In genomic region chr17:69421592-69421991, GRCm38 (mm10) we compare ENCODE assay signal across 15 mouse cellular contexts. TPM values are rescaled to one million over a fixed set of nuclear protein-coding genes. Genes with fewer than 3 reads are reported as not detected.
A peak's percentile ranks its signal among the peaks of the same experiment; 100 is the strongest.
DNase-seq lines count a peak whose midpoint lies in the region; ATAC-seq lines count a peak whose summit lies in the region.
"Had no signal": no experiment of that assay in that cellular context is flagged by ENCODE, and none has a peak within 500 bp of the region (broad histone marks: within the 10 kb centered on the region; RNA-seq: fewer than 3 reads in every experiment).

No protein-coding gene starts in this region.

- H3K4me1 ChIP-seq in megakaryocyte, embryonic 14.5 days, result peaks cover 30% of the 10 kb centered on the region
- H3K4me1 ChIP-seq in liver, embryonic 11.5 days (replicated peaks; ENCODE audit: control insufficient read depth, insufficient read depth, low read length), result no peaks in the 10 kb centered on the region
- H3K4me1 ChIP-seq: stomach, embryonic 15.5 days had no signal

- peak; percentile 72 for DNase-seq in embryo, embryonic 10 days (ENCODE audit: low spot score)
- DNase-seq in embryo, embryonic 9.5 days (ENCODE audit: extremely low spot score), result no peak
- DNase-seq in c-Kit-positive CD71-positive TER-119-positive erythroid progenitor cells, embryonic 14.5 days (ENCODE audit: low spot score), result peak; percentile 36
- peak; percentile 80 for DNase-seq in retina, postnatal 1 day
- DNase-seq in liver, embryonic 11.5 days (ENCODE audit: low spot score), result no peak
- DNase-seq in cerebellum, adult 18-20 months, result no peak
- DNase-seq: adrenal gland, postnatal 25 days; kidney, adult 18-20 months; lung, adult 2 months; right cerebral cortex, adult 18-20 months had no signal

- H3K9ac ChIP-seq in liver, embryonic 11.5 days (ENCODE audit: low read depth, low read length), result no peak overlapping the region
- H3K9ac ChIP-seq: heart, embryonic 15.5 days; stomach, embryonic 15.5 days had no signal

- ATAC-seq in megakaryocyte, adult 5-6 weeks (ENCODE audit: poor library complexity, severe bottlenecking), result no peak
- ATAC-seq in liver, embryonic 11.5 days (replicated peaks; ENCODE audit: low FRiP score), result no peak

- H3K36me3 ChIP-seq in megakaryocyte, embryonic 14.5 days (replicated peaks; ENCODE audit: low read length), result peaks cover 4% of the 10 kb centered on the region
- H3K36me3 ChIP-seq in liver, embryonic 11.5 days (ENCODE audit: control insufficient read depth, insufficient read depth, low read length), result no peaks in the 10 kb centered on the region
- H3K36me3 ChIP-seq: heart, embryonic 15.5 days; stomach, embryonic 15.5 days had no signal

- peak overlapping the region; percentile 64 for H3K4me3 ChIP-seq in megakaryocyte, embryonic 14.5 days (replicated peaks)
- H3K4me3 ChIP-seq in liver, embryonic 11.5 days (ENCODE audit: low read depth, low read length), result no peak overlapping the region
- H3K4me3 ChIP-seq: heart, embryonic 15.5 days; stomach, embryonic 15.5 days had no signal

- H3K27ac ChIP-seq in liver, embryonic 11.5 days (ENCODE audit: low read depth, low read length), result no peak overlapping the region
- H3K27ac ChIP-seq: heart, embryonic 15.5 days; stomach, embryonic 15.5 days had no signal

- no peaks in the 10 kb centered on the region for H3K27me3 ChIP-seq in megakaryocyte, embryonic 14.5 days (replicated peaks)
- H3K27me3 ChIP-seq in liver, embryonic 11.5 days (replicated peaks; ENCODE audit: control insufficient read depth, insufficient read depth, low read length), result no peaks in the 10 kb centered on the region
- H3K27me3 ChIP-seq: heart, embryonic 15.5 days; stomach, embryonic 15.5 days had no signal

- WGBS in liver, embryonic 11.5 days, result 10% methylated on average over 1 of the region's 1 CpGs

- H3K4me2 ChIP-seq in liver, embryonic 11.5 days, result no peak overlapping the region
- H3K4me2 ChIP-seq: heart, embryonic 15.5 days; stomach, embryonic 15.5 days had no signal

- H3K9me3 ChIP-seq in megakaryocyte, embryonic 14.5 days, result no peaks in the 10 kb centered on the region
- no peaks in the 10 kb centered on the region for H3K9me3 ChIP-seq in liver, embryonic 11.5 days (ENCODE audit: control insufficient read depth, low read length)
- H3K9me3 ChIP-seq: heart, embryonic 15.5 days; stomach, embryonic 15.5 days had no signal

RNA-seq across cellular contexts. Expression of gene Akain1, which starts 17.5 kb away (rescaled TPM):
- not detected in 2 replicates for polyA plus RNA-seq in megakaryocyte, embryonic 14.5 days (2012; ENCODE audit: insufficient read depth, low replicate concordance)
- total RNA-seq in megakaryocyte, adult 5-6 weeks (2015), result not detected in 2 replicates
- total RNA-seq in megakaryocyte, adult 5-6 weeks (2017), result not detected in 2 replicates
- not detected in 2 replicates for polyA plus RNA-seq in liver, embryonic 11.5 days (2014; fragmentation: Nextera tagmentation; extraction: Ambion mirVana)
- total RNA-seq: adrenal gland, postnatal 25 days had no signal
- polyA plus RNA-seq: C2C12; heart, embryonic 15.5 days; lung, adult 2 months; stomach, embryonic 15.5 days had no signal

RNA-seq across cellular contexts. Expression of gene Zbtb14, which starts 38.7 kb away (rescaled TPM):
- 0.57 TPM in 1 of 2 replicates, not detected in the other for polyA plus RNA-seq in megakaryocyte, embryonic 14.5 days (2012; ENCODE audit: insufficient read depth, low replicate concordance)
- 14.7 and 15.6 TPM in 2 replicates for total RNA-seq in megakaryocyte, adult 5-6 weeks (2015)
- total RNA-seq in megakaryocyte, adult 5-6 weeks (2017), result 16.1 and 16.3 TPM in 2 replicates
- polyA plus RNA-seq in liver, embryonic 11.5 days (2014; fragmentation: Nextera tagmentation; extraction: Ambion mirVana), result 19.5 and 21.4 TPM in 2 replicates

Comparison
In these comparisons a context has a peak if more than half of its experiments do, and no peak if none do; other contexts are left out.
1. DNase-seq: peak in embryo, embryonic 10 days (single experiment), c-Kit-positive CD71-positive TER-119-positive erythroid progenitor cells, embryonic 14.5 days (single experiment) and retina, postnatal 1 day (single experiment); none in embryo, embryonic 9.5 days (single experiment), liver, embryonic 11.5 days (single experiment) and cerebellum, adult 18-20 months (0 of 2).
2. RNA of gene Zbtb14, which starts 38.7 kb away (polyA plus RNA-seq): 19.5 to 21.4 TPM in liver, embryonic 11.5 days; 0.57 TPM in megakaryocyte, embryonic 14.5 days; every median in the first group is over 10 times any median in the second.